Mouse (Mus musculus): Measurements from ENCODE around the gene Fnd3c2.

- TF ChIP-seq POLR2A (IDR thresholded peaks at IDR 0.05; ENCODE audit: insufficient read depth, low read length), result no peak
- TF ChIP-seq CTCF (IDR thresholded peaks at IDR 0.05; ENCODE audit: low read depth, low read length), result no peak
- TF ChIP-seq EP300 (IDR thresholded peaks at IDR 0.05; ENCODE audit: insufficient read depth, low read depth, low read length), result no peak
Measured at GRCm38 (mm10) chrX:106197308-106197707, 57.9 kb downstream of the Fnd3c2 start.

Data from ES-Bruce4 (cell line).